Mouse (Mus musculus) kidney, embryonic 14.5 days (tissue): ENCODE data around the gene Exoc6. TPM values are rescaled to one million over a fixed set of nuclear protein-coding genes. Genes with fewer than 3 reads are reported as not detected.

Source experiments
- ATAC-seq: fragments of 200-750 bp; cut with Nextera tagmentation; 2 replicates; pipeline ENCODE4 v1.8.0; 2017; ENCODE audit warnings: moderate number of reproducible peaks, mild to moderate bottlenecking, moderate TSS enrichment, moderate library complexity; ENCODE audit not compliant: low FRiP score, low TSS enrichment
- H3K27ac ChIP-seq: fragments of 300-500 bp; sonication (generic); 2 replicates; pipeline ENCODE4 v1.5.1; 2014; ENCODE audit warnings: low read depth, mild to moderate bottlenecking, low read length, moderate library complexity, mixed read lengths
- H3K27me3 ChIP-seq: fragments of 300-500 bp; sonication (generic); 2 replicates; pipeline ENCODE4 v1.6.1; 2014; ENCODE audit warnings: mild to moderate bottlenecking, low read length; ENCODE audit not compliant: control insufficient read depth, insufficient read depth
- H3K36me3 ChIP-seq: fragments of 300-500 bp; sonication (generic); 2 replicates; pipeline ENCODE4 v1.6.1; 2014; ENCODE audit warnings: low read length, mixed read lengths; ENCODE audit not compliant: control insufficient read depth, insufficient read depth
- H3K4me1 ChIP-seq: fragments of 300-500 bp; sonication (generic); 2 replicates; pipeline ENCODE4 v1.6.1; 2014; ENCODE audit warnings: low read length, mixed read lengths; ENCODE audit not compliant: control insufficient read depth, insufficient read depth
- H3K4me2 ChIP-seq: fragments of 300-500 bp; sonication (generic); replicated peaks from 2 replicates; pipeline ENCODE4 v1.6.1; 2014; ENCODE audit warnings: low read depth, mild to moderate bottlenecking, low read length
- H3K4me3 ChIP-seq: fragments of 300-500 bp; sonication (generic); 2 replicates; pipeline ENCODE4 v1.5.1; 2014; ENCODE audit warnings: mild to moderate bottlenecking, low read length
- H3K9ac ChIP-seq: fragments of 300-500 bp; sonication (generic); 2 replicates; pipeline ENCODE4 v1.6.1; 2014; ENCODE audit warnings: low read depth, mild to moderate bottlenecking, low read length, moderate library complexity
- H3K9me3 ChIP-seq: fragments of 300-500 bp; sonication (generic); 2 replicates; pipeline ENCODE4 v1.6.1; 2016; ENCODE audit warnings: low read length; ENCODE audit not compliant: control insufficient read depth
- WGBS: fragments of 180-500 bp; shearing (Covaris S2); extraction: QIAGEN DNeasy Blood & Tissue Kit; methylation state at CpG from one replicate; pipeline ENCODE4 v1.1.7; 2014; 5-methylcytosine and 5-hydroxymethylcytosine counted together
- polyA plus RNA-seq: library from polyadenylated mRNA; unstranded; fragments of >200 nt; fragmentation: Nextera tagmentation; extraction: Ambion mirVana; gene quantifications from 2 replicates; pipeline ENCODE4 v1.2.1, GENCODE M21; 2014

Gene Exoc6
- polyA plus RNA-seq, 1 experiment from 2014 or later = 26.8 TPM

DNA sequence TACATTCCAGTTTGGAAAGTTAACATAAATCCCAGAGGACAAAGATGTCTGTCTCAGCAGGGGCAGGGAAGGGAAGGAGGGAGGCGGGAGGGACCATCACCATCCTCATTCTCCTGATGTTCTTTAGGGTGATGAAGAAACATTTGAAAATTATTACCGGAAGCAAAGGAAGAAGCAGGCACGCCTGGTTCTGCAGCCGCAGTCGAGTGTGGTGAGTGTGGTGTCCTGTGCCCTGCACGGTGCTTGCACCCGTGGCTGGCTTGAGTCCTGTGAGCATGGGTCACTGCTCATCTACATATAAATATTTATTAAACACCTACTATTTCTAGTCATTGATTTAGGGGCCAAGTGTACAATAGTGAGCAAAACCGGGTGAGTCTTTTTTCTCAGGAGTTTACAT lies 35.5 kb downstream of the Exoc6 start:
- 68% methylated on average over 8 of the region's 8 CpGs for WGBS
- no peak overlapping the region for H3K4me2 ChIP-seq
- no peak for ATAC-seq

DNA sequence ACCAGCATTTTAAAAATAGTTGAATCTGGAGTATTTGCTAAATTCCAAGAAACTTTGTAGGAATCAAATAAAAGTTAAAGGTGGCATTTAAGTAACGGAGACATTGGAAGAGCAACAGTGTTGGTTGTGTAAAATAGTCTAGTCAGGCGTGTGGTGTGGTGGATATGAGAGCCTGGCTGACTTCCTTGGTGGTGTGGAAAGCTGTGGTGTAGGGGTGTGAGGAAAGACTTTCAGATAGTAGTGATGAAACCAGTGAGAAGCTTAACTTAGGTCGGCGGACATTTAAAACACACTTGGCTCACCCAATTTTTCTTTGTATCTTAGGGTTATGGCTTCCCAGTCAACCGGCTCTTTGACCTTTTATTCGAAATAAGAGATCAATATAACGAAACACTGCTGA lies 40.3 kb downstream of the Exoc6 start:
- no peak for ATAC-seq
- peaks cover 2% of the 10 kb centered on the region; the same call in 1 of the 2 replicates for H3K4me1 ChIP-seq
- no peak overlapping the region for H3K9ac ChIP-seq
- H3K4me2 ChIP-seq = no peak overlapping the region
- no peaks in the 10 kb centered on the region for H3K9me3 ChIP-seq
- H3K27me3 ChIP-seq = no peaks in the 10 kb centered on the region
- 91% methylated on average over 7 of the region's 7 CpGs for WGBS
- H3K36me3 ChIP-seq = no peaks in the 10 kb centered on the region
- no peak overlapping the region for H3K4me3 ChIP-seq
- no peak overlapping the region for H3K27ac ChIP-seq

More for the DNA sequence above, 35.5 kb downstream of the Exoc6 start:
- Histone ChIP-seq H3K27ac (no peak overlapping the region), H3K9me3 (no peaks in the 10 kb centered on the region), H3K36me3 (no peaks in the 10 kb centered on the region), H3K4me3 (no peak overlapping the region), H3K4me1 (peaks cover 9% of the 10 kb centered on the region; the same call in 1 of the 2 replicates), H3K27me3 (no peaks in the 10 kb centered on the region), H3K9ac (no peak overlapping the region)

DNA sequence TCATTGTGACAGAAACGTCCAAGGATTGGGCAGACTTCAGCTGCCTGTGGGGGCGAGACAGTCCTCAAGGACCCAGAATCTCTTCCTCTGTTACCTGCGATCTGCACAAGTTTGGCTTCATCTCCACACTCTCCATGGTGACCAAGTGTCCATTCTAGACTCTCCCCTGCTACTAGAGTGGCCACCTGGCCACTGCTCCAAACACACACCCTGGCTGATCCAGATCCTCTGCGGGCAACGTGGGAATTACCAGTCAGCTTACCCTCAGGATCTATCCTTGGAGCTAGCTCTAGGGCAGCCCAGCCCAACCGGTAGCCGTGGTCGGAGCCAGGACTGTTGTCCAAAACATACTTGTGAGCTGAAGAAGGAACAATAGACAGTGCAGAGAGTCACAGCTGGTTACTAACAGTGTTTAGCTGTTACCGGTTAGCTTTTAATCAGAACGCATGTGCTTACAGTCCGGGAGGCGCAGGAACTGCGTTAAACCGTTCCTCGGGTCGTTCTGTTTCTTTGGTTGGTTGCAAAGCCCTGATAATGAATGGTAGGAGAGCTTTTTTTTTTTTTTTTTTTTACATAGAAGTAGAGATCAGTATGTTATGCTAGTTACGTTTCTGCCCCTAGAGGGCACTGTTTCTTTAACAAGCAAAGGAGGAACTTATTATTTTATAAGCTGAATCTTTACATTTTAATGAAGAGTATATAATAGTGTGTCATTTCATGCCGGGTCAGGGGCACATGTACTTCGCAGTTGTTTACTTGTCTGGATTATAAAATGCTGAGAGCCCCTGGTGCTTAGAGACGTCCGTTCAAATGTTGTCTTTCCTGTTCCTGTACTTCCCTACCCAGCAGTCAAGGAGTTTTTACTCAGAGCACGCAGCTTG lies 52.0 kb downstream of the Exoc6 start:
- no peaks in the 10 kb centered on the region for H3K9me3 ChIP-seq
- no peak overlapping the region for H3K4me3 ChIP-seq
- H3K4me2 ChIP-seq = 0 out of 2 replicates have a peak overlapping the region, but pooled peaks have one; percentile 15
- H3K36me3 ChIP-seq = no peaks in the 10 kb centered on the region
- H3K4me1 ChIP-seq = 0 out of 2 replicates have a peak, but pooled peaks cover 3% of the 10 kb centered on the region
- H3K27ac ChIP-seq = no peak overlapping the region
- no peak overlapping the region for H3K9ac ChIP-seq
- ATAC-seq = no peak
- no peaks in the 10 kb centered on the region for H3K27me3 ChIP-seq
- WGBS = 48% methylated on average over 22 of the region's 22 CpGs

DNA sequence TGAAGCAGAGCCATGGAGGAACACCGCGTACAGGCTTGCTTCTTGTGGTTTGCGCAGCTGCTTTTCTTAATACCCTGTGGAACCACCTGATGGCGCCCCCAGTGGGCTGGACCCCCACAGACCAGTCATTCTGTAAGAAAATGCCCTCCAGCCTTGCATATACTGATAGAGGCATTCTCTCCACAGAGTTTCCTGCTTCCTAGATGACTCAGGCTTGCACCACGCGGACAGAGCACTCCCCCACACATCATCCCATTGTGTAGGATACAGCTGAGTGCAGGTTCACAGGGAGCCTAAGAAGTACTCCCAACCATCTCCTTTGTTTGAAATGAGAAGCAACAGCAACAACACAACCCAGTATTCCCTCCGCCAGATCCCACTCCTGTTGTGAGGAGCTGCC lies 59.8 kb downstream of the Exoc6 start:
- Histone ChIP-seq H3K27me3 (no peaks in the 10 kb centered on the region), H3K4me3 (no peak overlapping the region), H3K9me3 (no peaks in the 10 kb centered on the region), H3K9ac (no peak overlapping the region), H3K4me2 (no peak overlapping the region), H3K27ac (no peak overlapping the region), H3K4me1 (no peaks in the 10 kb centered on the region), H3K36me3 (no peaks in the 10 kb centered on the region)
- no peak for ATAC-seq
- 71% methylated on average over 7 of the region's 7 CpGs for WGBS

DNA sequence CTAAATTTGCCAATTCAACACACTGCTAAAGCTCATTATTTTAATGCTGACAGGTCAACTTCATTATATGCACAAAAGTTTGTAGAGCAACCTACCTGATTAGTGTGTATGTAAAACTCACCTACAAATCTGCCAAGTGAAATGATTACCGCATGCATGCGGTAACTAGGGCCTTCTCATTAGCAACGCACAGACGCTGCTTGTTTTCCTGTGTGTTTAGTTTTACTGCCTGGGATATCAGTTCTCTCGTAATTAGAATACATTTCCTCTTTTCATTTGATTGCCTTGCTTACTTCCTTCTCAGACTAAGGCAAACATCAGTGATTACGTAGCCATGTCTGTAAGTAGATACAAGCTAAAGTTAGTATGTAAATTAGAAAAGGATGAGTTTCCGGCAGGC lies 62.7 kb downstream of the Exoc6 start:
- WGBS = 83% methylated on average over 7 of the region's 7 CpGs
- H3K9ac ChIP-seq = no peak overlapping the region
- no peaks in the 10 kb centered on the region for H3K9me3 ChIP-seq
- H3K4me3 ChIP-seq = no peak overlapping the region
- ATAC-seq = no peak
- H3K36me3 ChIP-seq = no peaks in the 10 kb centered on the region
- H3K4me1 ChIP-seq = no peaks in the 10 kb centered on the region
- H3K27ac ChIP-seq = no peak overlapping the region
- no peak overlapping the region for H3K4me2 ChIP-seq
- no peaks in the 10 kb centered on the region for H3K27me3 ChIP-seq

DNA sequence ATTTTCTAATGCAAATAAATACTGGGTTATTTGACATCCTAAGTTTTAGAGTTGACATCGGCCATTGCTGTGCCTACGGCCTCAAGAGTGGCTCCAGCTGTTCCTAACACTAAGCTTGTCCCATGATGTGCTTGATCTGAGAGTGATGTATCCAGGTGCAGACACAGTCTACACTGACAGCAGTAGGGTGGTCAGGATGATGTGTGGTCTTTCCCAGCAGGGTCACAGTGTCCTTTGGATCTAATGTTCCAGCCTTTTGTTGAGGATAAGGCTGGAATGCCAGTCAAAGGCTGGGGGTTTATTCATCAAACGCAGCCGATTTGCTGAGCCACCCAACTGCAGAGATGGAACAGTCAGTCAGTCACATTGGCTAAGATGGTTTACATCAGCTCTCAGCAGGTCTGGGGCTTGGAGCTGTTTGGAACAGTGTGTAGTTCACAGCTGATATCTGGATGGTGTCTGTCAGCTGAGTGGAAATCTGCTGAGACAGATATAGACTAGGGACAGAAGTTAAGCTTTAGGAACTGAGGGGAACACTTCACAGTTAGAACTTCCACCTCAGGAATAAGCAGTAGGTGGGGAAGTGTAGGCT lies 64.9 kb downstream of the Exoc6 start:
- 89% methylated on average over 4 of the region's 4 CpGs for WGBS
- H3K36me3 ChIP-seq = no peaks in the 10 kb centered on the region
- H3K9ac ChIP-seq = no peak overlapping the region
- H3K4me2 ChIP-seq = no peak overlapping the region
- no peaks in the 10 kb centered on the region for H3K27me3 ChIP-seq
- no peak for ATAC-seq
- H3K4me1 ChIP-seq = no peaks in the 10 kb centered on the region
- H3K4me3 ChIP-seq = no peak overlapping the region
- no peaks in the 10 kb centered on the region for H3K9me3 ChIP-seq
- no peak overlapping the region for H3K27ac ChIP-seq

DNA sequence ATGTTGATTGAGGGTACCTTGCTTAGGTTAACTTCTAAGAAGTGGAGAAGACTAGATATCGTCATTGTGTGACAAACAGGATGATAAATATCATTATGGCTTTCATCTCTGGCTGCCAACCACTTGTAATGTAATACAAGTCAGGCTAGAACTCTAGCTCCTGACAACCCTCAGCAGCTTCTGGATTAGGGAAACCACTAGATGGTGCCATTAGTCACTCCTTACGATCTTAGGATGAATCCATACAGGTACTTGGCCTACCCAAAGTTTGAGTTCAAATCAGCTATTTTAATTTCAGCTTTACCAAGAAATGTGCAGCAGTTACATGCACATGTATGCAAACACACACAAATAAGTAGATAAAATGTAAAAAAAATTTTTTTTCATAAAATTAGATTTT lies 97.8 kb downstream of the Exoc6 start:
- WGBS = 33% methylated on average over 2 of the region's 2 CpGs
- no peaks in the 10 kb centered on the region for H3K4me1 ChIP-seq
- no peak for ATAC-seq
- no peaks in the 10 kb centered on the region for H3K9me3 ChIP-seq
- H3K36me3 ChIP-seq = no peaks in the 10 kb centered on the region
- no peak overlapping the region for H3K27ac ChIP-seq
- no peak overlapping the region for H3K9ac ChIP-seq
- H3K27me3 ChIP-seq = no peaks in the 10 kb centered on the region
- H3K4me2 ChIP-seq = no peak overlapping the region
- no peak overlapping the region for H3K4me3 ChIP-seq

DNA sequence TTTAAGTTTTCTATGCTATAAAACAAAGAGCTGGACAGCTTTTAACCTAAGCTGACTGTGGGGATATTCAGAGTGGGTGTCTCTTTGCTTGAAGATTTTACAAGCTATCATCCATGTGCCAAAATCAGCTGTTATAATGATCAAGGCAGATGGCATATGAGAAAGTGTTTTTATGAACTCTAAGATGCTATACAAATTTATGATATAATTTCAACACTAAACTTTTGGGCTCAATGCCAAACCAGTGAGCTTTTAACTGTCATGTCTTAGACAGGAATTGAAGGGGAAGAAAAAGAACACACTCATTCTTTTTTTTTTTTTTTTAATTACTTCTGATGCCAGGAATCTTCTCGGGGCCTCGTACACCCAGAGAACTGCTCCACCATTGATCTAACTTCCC lies 100.3 kb downstream of the Exoc6 start:
- Histone ChIP-seq H3K4me2 (no peak overlapping the region), H3K27ac (no peak overlapping the region), H3K36me3 (no peaks in the 10 kb centered on the region), H3K27me3 (no peaks in the 10 kb centered on the region), H3K4me1 (no peaks in the 10 kb centered on the region), H3K9me3 (no peaks in the 10 kb centered on the region), H3K9ac (no peak overlapping the region), H3K4me3 (no peak overlapping the region)
- 72% methylated on average over 2 of the region's 2 CpGs for WGBS
- ATAC-seq = no peak

DNA sequence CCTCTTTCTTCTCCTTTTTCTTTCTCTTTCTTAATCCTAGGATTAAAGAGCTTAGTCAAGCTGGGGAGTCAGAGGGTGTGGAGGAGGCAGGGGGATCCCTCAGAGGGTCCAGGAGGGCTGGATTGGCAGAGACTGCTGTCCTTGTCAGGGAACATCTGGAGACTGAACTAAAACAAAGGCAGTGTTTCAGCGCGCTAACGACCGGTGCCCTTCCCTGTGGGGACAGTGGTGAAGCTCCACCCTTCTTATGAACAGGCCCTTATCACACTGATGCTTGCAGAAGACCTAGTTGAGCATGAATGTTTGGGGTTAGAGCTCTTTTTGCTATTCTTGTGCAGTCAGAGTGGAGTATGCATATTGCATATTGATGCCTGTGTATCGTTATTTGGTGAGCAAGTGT lies 103.8 kb downstream of the Exoc6 start:
- 48% methylated on average over 5 of the region's 5 CpGs for WGBS
- Histone ChIP-seq H3K4me3 (no peak overlapping the region), H3K4me2 (no peak overlapping the region), H3K9ac (no peak overlapping the region), H3K36me3 (no peaks in the 10 kb centered on the region), H3K9me3 (no peaks in the 10 kb centered on the region), H3K4me1 (no peaks in the 10 kb centered on the region), H3K27me3 (no peaks in the 10 kb centered on the region), H3K27ac (no peak overlapping the region)
- ATAC-seq = no peak
